Mouse (Mus musculus): ENCODE results near the gene Osbpl9. TPM values are rescaled to one million over a fixed set of nuclear protein-coding genes. Genes with fewer than 3 reads are reported as not detected.

The Osbpl9 gene
- total and polyA plus RNA-seq, 3 experiments, result 55.5 to 73.5 (median 59.2) TPM

GRCm38 (mm10) chr4:109125746-109126425 lies 76.2 kb downstream of the Osbpl9 start:
- H3K79me2 ChIP-seq (replicated peaks; ENCODE audit: control insufficient read depth, extremely low read depth, insufficient read depth, poor library complexity, severe bottlenecking), result no peaks in the 10 kb centered on the region
- no peak overlapping the region for H3K4me2 ChIP-seq (ENCODE audit: insufficient read depth, low read depth, poor library complexity, severe bottlenecking)
- in situ Hi-C loops (cut with MboI; ENCODE audit: low pct_ligation_motif_present, low pct_unique_long_range_greater_than_20kb, low sequenced_read_pairs) (no loop called here), dilution Hi-C loops (cut with MboI; ENCODE audit: extremely low pct_ligation_motif_present, extremely low pct_unique_long_range_greater_than_20kb, low sequenced_read_pairs) (no loop called here)
- H3K4me3 ChIP-seq (replicated peaks in 1 of 3; ENCODE audit: low read depth in 2 of 3, low read length in 2 of 3, poor library complexity in 1 of 3), result no peak overlapping the region
- no peaks in the 10 kb centered on the region for H3K27me3 ChIP-seq (replicated peaks)
- no peak overlapping the region for H3K27ac ChIP-seq (ENCODE audit: insufficient read depth, low read depth)
- H3K4me1 ChIP-seq (ENCODE audit: control insufficient read depth in 1 of 2, insufficient read depth in 2 of 2), result peaks cover 9 to 34% of the 10 kb centered on the region in 2 experiments
- H3K36me3 ChIP-seq (replicated peaks in 1 of 2; ENCODE audit: control insufficient read depth in 1 of 2, insufficient read depth in 1 of 2, low read length in 1 of 2), result no peaks in the 10 kb centered on the region
- no peak for DNase-seq (ENCODE audit: extremely low read depth)
- TF ChIP-seq CHD1 (IDR thresholded peaks at IDR 0.05; ENCODE audit: low read depth, low read length), result no peak
- TF ChIP-seq EP300 (IDR thresholded peaks at IDR 0.05; ENCODE audit: low read length), result no peak
- no peak for TF ChIP-seq USF2 (conservative IDR thresholded peaks at IDR 0.05; ENCODE audit: low read depth, low read length)
- no peak for TF ChIP-seq POLR2A (IDR thresholded peaks at IDR 0.05; ENCODE audit: low read depth, low read length)
- TF ChIP-seq MEF2A (IDR thresholded peaks at IDR 0.05; ENCODE audit: borderline replicate concordance, low read depth, low read length), result no peak
- TF ChIP-seq TBP (conservative IDR thresholded peaks at IDR 0.05; ENCODE audit: low read depth, low read length), result no peak
- TF ChIP-seq ZMIZ1 (IDR thresholded peaks at IDR 0.05; ENCODE audit: low read depth, low read length), result no peak
- TF ChIP-seq E2F4 (IDR thresholded peaks at IDR 0.05; ENCODE audit: insufficient replicate concordance, low read depth, low read length), result no peak
- TF ChIP-seq HCFC1 (IDR thresholded peaks at IDR 0.05; ENCODE audit: low read depth, low read length), result no peak
- H3K9me3 ChIP-seq (replicated peaks; ENCODE audit: low read length), result no peaks in the 10 kb centered on the region
- no peak overlapping the region for H3K9ac ChIP-seq (ENCODE audit: insufficient read depth, low read depth)

- Histone ChIP-seq H3K36me3 (replicated peaks in 1 of 2; ENCODE audit: control insufficient read depth in 1 of 2, insufficient read depth in 1 of 2, low read length in 1 of 2) (no peaks in the 10 kb centered on the region), H3K4me2 (ENCODE audit: insufficient read depth, low read depth, poor library complexity, severe bottlenecking) (peak overlapping the region; percentile 49), H3K9ac (ENCODE audit: insufficient read depth, low read depth) (no peak overlapping the region), H3K27ac (ENCODE audit: insufficient read depth, low read depth) (no peak overlapping the region), H3K79me2 (replicated peaks; ENCODE audit: control insufficient read depth, extremely low read depth, insufficient read depth, poor library complexity, severe bottlenecking) (no peaks in the 10 kb centered on the region), H3K27me3 (replicated peaks) (no peaks in the 10 kb centered on the region), H3K4me1 (ENCODE audit: control insufficient read depth in 1 of 2, insufficient read depth in 2 of 2) (peaks cover 9 to 40% of the 10 kb centered on the region in 2 experiments), H3K4me3 (replicated peaks in 1 of 3; ENCODE audit: low read depth in 2 of 3, low read length in 2 of 3, poor library complexity in 1 of 3) (peak overlapping the region in 1 of 3 experiments; percentile 0), H3K9me3 (replicated peaks; ENCODE audit: low read length) (no peaks in the 10 kb centered on the region)
- DNase-seq (ENCODE audit: extremely low read depth), result no peak
- dilution Hi-C loops (cut with MboI; ENCODE audit: extremely low pct_ligation_motif_present, extremely low pct_unique_long_range_greater_than_20kb, low sequenced_read_pairs) (no loop called here), in situ Hi-C loops (cut with MboI; ENCODE audit: low pct_ligation_motif_present, low pct_unique_long_range_greater_than_20kb, low sequenced_read_pairs) (no loop called here)
- TF ChIP-seq POLR2A (IDR thresholded peaks at IDR 0.05; ENCODE audit: low read depth, low read length) (peak; percentile 27; the same call in 1 of the 2 replicates), CHD1 (IDR thresholded peaks at IDR 0.05; ENCODE audit: low read depth, low read length) (no peak), ELF1 (IDR thresholded peaks at IDR 0.05; ENCODE audit: low read depth, low read length) (0 out of 2 replicates have a peak, but pooled peaks have one; percentile 28), ZMIZ1 (IDR thresholded peaks at IDR 0.05; ENCODE audit: low read depth, low read length) (no peak), MEF2A (IDR thresholded peaks at IDR 0.05; ENCODE audit: borderline replicate concordance, low read depth, low read length) (peak; percentile 59; the same call in 1 of the 2 replicates), EP300 (IDR thresholded peaks at IDR 0.05; ENCODE audit: low read length) (0 out of 2 replicates have a peak, but pooled peaks have one; percentile 27), JUND (conservative IDR thresholded peaks at IDR 0.05; ENCODE audit: low read depth, low read length) (0 out of 2 replicates have a peak, but pooled peaks have one; percentile 27)
Observed at GRCm38 (mm10) chr4:109122830-109123555, 79.1 kb downstream of the Osbpl9 start.

Data from CH12.LX (cell line).